Mouse (Mus musculus) monocyte, adult 5-6 weeks (primary cell): Measurements from ENCODE around the gene Fam193b. TPM values are rescaled to one million over a fixed set of nuclear protein-coding genes. Genes with fewer than 3 reads are reported as not detected.

Experiments used
- ATAC-seq: fragments of 153-309, 156-312 bp; replicated peaks from 2 replicates; pipeline ENCODE4 v1.8.0; 2017; ENCODE audit warnings: mild to moderate bottlenecking; ENCODE audit not compliant: low TSS enrichment, insufficient number of reproducible peaks, severe bottlenecking, poor library complexity, low FRiP score
- total RNA-seq: library from RNA; stranded (forward); fragments of 200-1000, 200-491, 200-594 nt; gene quantifications from 3 replicates; pipeline ENCODE4 v1.2.3, GENCODE M21; 2017

The Fam193b gene
- total RNA-seq, 1 experiment from 2014 or later, result 40.6 TPM

- ATAC-seq, result peak; percentile 94
Observed at GRCm38 (mm10) chr13:55536194-55537175, 34.4 kb downstream of the Fam193b start, which contains the start of gene Ddx41. Gene Ddx41 (minus strand): TSS chr13:55536658.

- no peak for ATAC-seq
Observed at GRCm38 (mm10) chr13:55535796-55536193, 35.1 kb downstream of the Fam193b start.

- no peak for ATAC-seq
Observed at GRCm38 (mm10) chr13:55535191-55535590, 35.7 kb downstream of the Fam193b start.

- ATAC-seq, result no peak
Observed at GRCm38 (mm10) chr13:55529198-55529915, 41.6 kb downstream of the Fam193b start, which contains the start of gene Dok3. Gene Dok3 (minus strand): TSS chr13:55529296.

GRCm38 (mm10) chr13:55527834-55528772, 42.8 kb downstream of the Fam193b start:
- peak; percentile 69 for ATAC-seq

GRCm38 (mm10) chr13:55527212-55527611, 43.7 kb downstream of the Fam193b start:
- ATAC-seq, result no peak

GRCm38 (mm10) chr13:55525733-55526553, 45.0 kb downstream of the Fam193b start:
- ATAC-seq, result no peak

GRCm38 (mm10) chr13:55523951-55524600, 46.8 kb downstream of the Fam193b start:
- ATAC-seq, result no peak

- no peak for ATAC-seq
Observed at GRCm38 (mm10) chr13:55523278-55523677, 47.6 kb downstream of the Fam193b start.

GRCm38 (mm10) chr13:55522730-55523129, 48.2 kb downstream of the Fam193b start:
- ATAC-seq, result no peak

- ATAC-seq, result peak; percentile 32
Observed at GRCm38 (mm10) chr13:55519606-55520005, 51.3 kb downstream of the Fam193b start.

- peak; percentile 64 for ATAC-seq
Observed at GRCm38 (mm10) chr13:55516955-55517354, 54.0 kb downstream of the Fam193b start.

- no peak for ATAC-seq
Observed at GRCm38 (mm10) chr13:55513828-55514227, 57.1 kb downstream of the Fam193b start.

- ATAC-seq, result peak; percentile 56
Observed at GRCm38 (mm10) chr13:55513111-55513748, 57.7 kb downstream of the Fam193b start, which contains the start of gene Pdlim7. Gene Pdlim7 (minus strand): TSS chr13:55513676.

- no peak for ATAC-seq
Observed at GRCm38 (mm10) chr13:55512379-55513031, 58.4 kb downstream of the Fam193b start.

- no peak for ATAC-seq
Observed at GRCm38 (mm10) chr13:55511492-55511861, 59.4 kb downstream of the Fam193b start.
